Comparison of ENCODE assay signal across 7 mouse cellular contexts in the genomic region with DNA sequence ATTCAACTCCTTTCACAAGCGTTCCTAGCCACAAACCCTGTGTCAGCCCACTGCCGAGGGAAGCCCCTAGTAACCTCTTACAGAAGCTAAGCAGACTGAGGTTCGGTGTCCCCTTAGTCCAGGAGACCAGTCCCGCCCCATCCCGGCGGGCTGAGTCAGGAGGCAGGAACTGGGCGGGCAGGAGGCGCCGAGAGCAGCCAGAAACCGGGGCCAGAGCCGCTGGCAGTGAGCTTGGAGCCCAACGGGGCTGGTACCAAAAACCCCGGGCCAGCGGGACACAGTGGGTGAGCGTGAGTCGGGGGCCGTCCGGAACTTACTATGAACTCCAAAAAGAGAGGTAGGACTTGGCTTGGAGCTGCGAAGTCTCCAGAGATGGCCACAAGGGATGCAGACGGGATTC. TPM values are rescaled to one million over a fixed set of nuclear protein-coding genes. Genes with fewer than 3 reads are reported as not detected.
DNase-seq lines count a peak whose midpoint lies in the region; ATAC-seq and TF ChIP-seq lines count a peak whose summit lies in the region.

No protein-coding gene starts in this region.

- peak overlapping the region; percentile 3 to 26; a peak in 2 of 4 replicates for H3K4me3 ChIP-seq in ES-E14 (ENCODE audit: insufficient read depth in 1 of 2, low read depth in 1 of 2, low read length in 2 of 2, poor library complexity in 1 of 2, severe bottlenecking in 1 of 2)
- peak overlapping the region; percentile 39 for H3K4me3 ChIP-seq in hindbrain, embryonic 15.5 days
- peak overlapping the region; percentile 14 for H3K4me3 ChIP-seq in liver, embryonic 13.5 days (replicated peaks)
- no peak overlapping the region for H3K4me3 ChIP-seq in neural tube, embryonic 12.5 days

- H3K9ac ChIP-seq in ES-E14 (ENCODE audit: insufficient read depth, low read depth, low read length, poor library complexity, severe bottlenecking) = 0 out of 2 replicates have a peak overlapping the region, but pooled peaks have one; percentile 9
- no peak overlapping the region for H3K9ac ChIP-seq in hindbrain, embryonic 15.5 days
- H3K9ac ChIP-seq in liver, embryonic 13.5 days = 0 out of 2 replicates have a peak overlapping the region, but pooled peaks have one; percentile 22
- H3K9ac ChIP-seq in neural tube, embryonic 12.5 days = no peak overlapping the region

- H3K36me3 ChIP-seq in ES-E14 (ENCODE audit: control insufficient read depth, insufficient read depth, low read length, poor library complexity, severe bottlenecking) = peaks cover 20% of the 10 kb centered on the region; the same call in 1 of the 2 replicates
- peaks cover 29% of the 10 kb centered on the region for H3K36me3 ChIP-seq in hindbrain, embryonic 15.5 days
- H3K36me3 ChIP-seq in liver, embryonic 13.5 days = peaks cover 34% of the 10 kb centered on the region
- peaks cover 32% of the 10 kb centered on the region for H3K36me3 ChIP-seq in neural tube, embryonic 12.5 days

- ATAC-seq in hindbrain, embryonic 15.5 days (ENCODE audit: low FRiP score, low read depth) = no peak
- ATAC-seq in liver, embryonic 13.5 days (ENCODE audit: low read depth) = no peak
- no peak for ATAC-seq in neural tube, embryonic 12.5 days (ENCODE audit: low FRiP score, low read depth)
- ATAC-seq in megakaryocyte progenitor cell, adult 5-6 weeks (replicated peaks; ENCODE audit: poor library complexity) = no peak

- no peak for DNase-seq in ES-E14 (ENCODE audit: low read depth, low spot score)
- DNase-seq in adrenal gland, postnatal 36 days = peak; percentile 84 to 88
- DNase-seq in gastrocnemius, adult 8-10 months (ENCODE audit: low spot score in 2 of 2) = peak; percentile 40
- DNase-seq in liver, embryonic 13.5 days = no peak

- whole genome bisulfite sequencing in hindbrain, embryonic 15.5 days = 4% methylated on average over 20 of the region's 20 CpGs
- 9% methylated on average over 20 of the region's 20 CpGs for WGBS in liver, embryonic 13.5 days (ENCODE audit: insufficient replicate concordance)
- WGBS in neural tube, embryonic 12.5 days = 4% methylated on average over 20 of the region's 20 CpGs

- peak overlapping the region; percentile 88 for H3K4me2 ChIP-seq in hindbrain, embryonic 15.5 days
- H3K4me2 ChIP-seq in liver, embryonic 13.5 days = peak overlapping the region; percentile 75
- peak overlapping the region; percentile 44 for H3K4me2 ChIP-seq in neural tube, embryonic 12.5 days (replicated peaks)

- in situ Hi-C loops in ES-E14 (cut with MboI; ENCODE audit: low sequenced_read_pairs in 2 of 2, unreplicated experiment in 2 of 2) = no loop called here

- no peak overlapping the region for H3K27ac ChIP-seq in ES-E14 (ENCODE audit: insufficient read depth, low read depth, low read length, poor library complexity, severe bottlenecking)
- no peak overlapping the region for H3K27ac ChIP-seq in hindbrain, embryonic 15.5 days (replicated peaks)
- H3K27ac ChIP-seq in liver, embryonic 13.5 days = no peak overlapping the region
- no peak overlapping the region for H3K27ac ChIP-seq in neural tube, embryonic 12.5 days

- peaks cover 0 to 3% of the 10 kb centered on the region in 2 experiments; a peak in 1 of 4 replicates for H3K4me1 ChIP-seq in ES-E14 (ENCODE audit: control insufficient read depth in 2 of 2, insufficient read depth in 2 of 2, low read length in 2 of 2, poor library complexity in 1 of 2)
- H3K4me1 ChIP-seq in hindbrain, embryonic 15.5 days (replicated peaks) = peaks cover 23% of the 10 kb centered on the region
- peaks cover 71% of the 10 kb centered on the region for H3K4me1 ChIP-seq in liver, embryonic 13.5 days (replicated peaks)
- H3K4me1 ChIP-seq in neural tube, embryonic 12.5 days = peaks cover 20% of the 10 kb centered on the region

- peaks cover 11% of the 10 kb centered on the region; the same call in 1 of the 2 replicates for H3K27me3 ChIP-seq in hindbrain, embryonic 15.5 days
- H3K27me3 ChIP-seq in liver, embryonic 13.5 days = peaks cover 20% of the 10 kb centered on the region
- H3K27me3 ChIP-seq in neural tube, embryonic 12.5 days (replicated peaks) = peaks cover 35% of the 10 kb centered on the region

- no peaks in the 10 kb centered on the region for H3K9me3 ChIP-seq in ES-E14 (ENCODE audit: control insufficient read depth, insufficient read depth, low read depth, low read length)
- no peaks in the 10 kb centered on the region for H3K9me3 ChIP-seq in hindbrain, embryonic 15.5 days
- no peaks in the 10 kb centered on the region for H3K9me3 ChIP-seq in liver, embryonic 13.5 days (replicated peaks)
- H3K9me3 ChIP-seq in neural tube, embryonic 12.5 days = no peaks in the 10 kb centered on the region

TF ChIP-seq in ES-E14, 5 proteins besides CTCF, POLR2A, EP300 and RAD21:
- TF ChIP-seq MAFK (IDR thresholded peaks at IDR 0.05; ENCODE audit: insufficient read depth, low read depth, low read length) (no peak), CHD2 (IDR thresholded peaks at IDR 0.05; ENCODE audit: low read depth, low read length) (no peak), ZC3H11A (IDR thresholded peaks at IDR 0.05; ENCODE audit: borderline replicate concordance, low read depth, low read length) (no peak), ZNF384 (IDR thresholded peaks at IDR 0.05; ENCODE audit: low read depth, low read length) (no peak), HCFC1 (IDR thresholded peaks at IDR 0.05; ENCODE audit: borderline replicate concordance, insufficient read depth, low read length) (no peak)

RNA-seq across cellular contexts. Expression of a gene that starts 8.0 kb away (rescaled TPM):
- 3.5 and 5.6 TPM in 2 replicates for total RNA-seq in ES-E14 (2012; rRNA removed)
- total RNA-seq in adrenal gland, postnatal 36 days (2021) = 10 to 100 TPM; 27.5 to 33.8 TPM
- total RNA-seq in gastrocnemius, adult 8-10 months (2022) = 10 to 100 TPM; 15.8 to 17.2 (median 16.6) TPM
- polyA plus RNA-seq in hindbrain, embryonic 15.5 days (2015; fragmentation: Nextera tagmentation; extraction: Ambion mirVana) = 35.2 and 39.3 TPM in 2 replicates
- 7.2 and 9.0 TPM in 2 replicates for polyA plus RNA-seq in liver, embryonic 13.5 days (2015; fragmentation: Nextera tagmentation; extraction: Ambion mirVana)
- polyA plus RNA-seq in neural tube, embryonic 12.5 days (2016; fragmentation: Nextera tagmentation; extraction: Ambion mirVana) = 21.3 and 22.1 TPM in 2 replicates
- 46.9 and 53.0 TPM in 2 replicates for total RNA-seq in megakaryocyte progenitor cell, adult 5-6 weeks (2015)
- total RNA-seq in megakaryocyte progenitor cell, adult 5-6 weeks (2017) = 6.4 and 6.6 TPM in 2 replicates

RNA-seq across cellular contexts. Expression of a gene that starts 23.3 kb away (rescaled TPM):
- 49.4 and 65.5 TPM in 2 replicates for total RNA-seq in ES-E14 (2012; rRNA removed)
- total RNA-seq in adrenal gland, postnatal 36 days (2021) = 10 to 100 TPM; 50.8 to 65.2 TPM
- 10 to 100 TPM; 32.9 to 39.2 (median 34.2) TPM for total RNA-seq in gastrocnemius, adult 8-10 months (2022)
- polyA plus RNA-seq in hindbrain, embryonic 15.5 days (2015; fragmentation: Nextera tagmentation; extraction: Ambion mirVana) = 100 and 101 TPM in 2 replicates
- polyA plus RNA-seq in liver, embryonic 13.5 days (2015; fragmentation: Nextera tagmentation; extraction: Ambion mirVana) = 69.1 and 75.8 TPM in 2 replicates
- polyA plus RNA-seq in neural tube, embryonic 12.5 days (2016; fragmentation: Nextera tagmentation; extraction: Ambion mirVana) = 120 and 127 TPM in 2 replicates
- 95.7 and 103 TPM in 2 replicates for total RNA-seq in megakaryocyte progenitor cell, adult 5-6 weeks (2015)
- total RNA-seq in megakaryocyte progenitor cell, adult 5-6 weeks (2017) = 88.1 and 104 TPM in 2 replicates

RNA-seq across cellular contexts. Expression of a gene that starts 24.2 kb away (rescaled TPM):
- 0.71 and 1.1 TPM in 2 replicates for total RNA-seq in ES-E14 (2012; rRNA removed)
- 1 to 10 TPM in 1 of 2 experiments, under 1 TPM in 1; 0.92 to 1.9 TPM for total RNA-seq in adrenal gland, postnatal 36 days (2021)
- total RNA-seq in gastrocnemius, adult 8-10 months (2022) = not detected
- 0.56 and 0.80 TPM in 2 replicates for polyA plus RNA-seq in hindbrain, embryonic 15.5 days (2015; fragmentation: Nextera tagmentation; extraction: Ambion mirVana)
- 0.15 and 0.41 TPM in 2 replicates for polyA plus RNA-seq in liver, embryonic 13.5 days (2015; fragmentation: Nextera tagmentation; extraction: Ambion mirVana)
- polyA plus RNA-seq in neural tube, embryonic 12.5 days (2016; fragmentation: Nextera tagmentation; extraction: Ambion mirVana) = 1.5 and 2.0 TPM in 2 replicates
- total RNA-seq in megakaryocyte progenitor cell, adult 5-6 weeks (2015) = not detected in 2 replicates
- total RNA-seq in megakaryocyte progenitor cell, adult 5-6 weeks (2017) = not detected in 2 replicates

RNA-seq across cellular contexts. Expression of a gene that starts 47.2 kb away (rescaled TPM):
- 65.1 and 85.5 TPM in 2 replicates for total RNA-seq in ES-E14 (2012; rRNA removed)
- 100 to 1,000 TPM; 115 to 120 TPM for total RNA-seq in adrenal gland, postnatal 36 days (2021)
- 10 to 100 TPM; 42.2 to 45.3 (median 44.1) TPM for total RNA-seq in gastrocnemius, adult 8-10 months (2022)
- 222 and 231 TPM in 2 replicates for polyA plus RNA-seq in hindbrain, embryonic 15.5 days (2015; fragmentation: Nextera tagmentation; extraction: Ambion mirVana)
- 49.4 and 52.7 TPM in 2 replicates for polyA plus RNA-seq in liver, embryonic 13.5 days (2015; fragmentation: Nextera tagmentation; extraction: Ambion mirVana)
- 142 and 143 TPM in 2 replicates for polyA plus RNA-seq in neural tube, embryonic 12.5 days (2016; fragmentation: Nextera tagmentation; extraction: Ambion mirVana)
- total RNA-seq in megakaryocyte progenitor cell, adult 5-6 weeks (2015) = 137 and 142 TPM in 2 replicates
- 50.5 and 56.6 TPM in 2 replicates for total RNA-seq in megakaryocyte progenitor cell, adult 5-6 weeks (2017)

Comparison
In these comparisons a context has a peak if more than half of its experiments do, and no peak if none do; other contexts are left out.
1. DNase-seq: peak in adrenal gland, postnatal 36 days (2 of 2) and gastrocnemius, adult 8-10 months (2 of 2); none in ES-E14 (single experiment) and liver, embryonic 13.5 days (single experiment).
2. H3K9ac ChIP-seq: peak in ES-E14 (single experiment) and liver, embryonic 13.5 days (single experiment); none in hindbrain, embryonic 15.5 days (single experiment) and neural tube, embryonic 12.5 days (single experiment).
3. Peak in every context shown above with its lines, with median percentiles within 50 percentile points of each other: H3K4me2 ChIP-seq.